Mouse (Mus musculus): Measurements from ENCODE around the gene Oxt. TPM values are rescaled to one million over a fixed set of nuclear protein-coding genes. Genes with fewer than 3 reads are reported as not detected.

Oxt gene
- polyA plus RNA-seq, 1 experiment from 2014 or later, result not detected

- no peak overlapping the region for H3K4me3 ChIP-seq (ENCODE audit: low read length)
- H3K4me2 ChIP-seq (ENCODE audit: low read depth, low read length), result no peak overlapping the region
- WGBS, result 81% methylated on average over 10 of the region's 10 CpGs
- ATAC-seq, result no peak
- no peak overlapping the region for H3K27ac ChIP-seq (ENCODE audit: low read length)
- no peaks in the 10 kb centered on the region for H3K9me3 ChIP-seq (ENCODE audit: control insufficient read depth, low read length)
- H3K27me3 ChIP-seq (replicated peaks; ENCODE audit: control insufficient read depth, insufficient read depth, low read length), result peaks cover 39% of the 10 kb centered on the region
- H3K4me1 ChIP-seq (ENCODE audit: control insufficient read depth, insufficient read depth, low read length), result 0 out of 2 replicates have a peak, but pooled peaks cover 11% of the 10 kb centered on the region
- H3K9ac ChIP-seq (ENCODE audit: low read depth, low read length), result no peak overlapping the region
- H3K36me3 ChIP-seq (ENCODE audit: control insufficient read depth, insufficient read depth, low read length), result no peaks in the 10 kb centered on the region
Measured at GRCm38 (mm10) chr2:130583902-130584560, 8.1 kb downstream of the Oxt start.

GRCm38 (mm10) chr2:130586016-130586415, 10.0 kb downstream of the Oxt start:
- no peak for ATAC-seq
- 83% methylated on average over 6 of the region's 6 CpGs for WGBS

GRCm38 (mm10) chr2:130588373-130588772, 12.4 kb downstream of the Oxt start:
- ATAC-seq, result no peak
- Histone ChIP-seq H3K9ac (ENCODE audit: low read depth, low read length) (no peak overlapping the region), H3K4me2 (ENCODE audit: low read depth, low read length) (no peak overlapping the region), H3K27ac (ENCODE audit: low read length) (no peak overlapping the region), H3K4me3 (ENCODE audit: low read length) (no peak overlapping the region), H3K27me3 (replicated peaks; ENCODE audit: control insufficient read depth, insufficient read depth, low read length) (no peaks in the 10 kb centered on the region), H3K4me1 (ENCODE audit: control insufficient read depth, insufficient read depth, low read length) (no peaks in the 10 kb centered on the region), H3K9me3 (ENCODE audit: control insufficient read depth, low read length) (no peaks in the 10 kb centered on the region), H3K36me3 (ENCODE audit: control insufficient read depth, insufficient read depth, low read length) (no peaks in the 10 kb centered on the region)
- WGBS, result 63% methylated on average over 2 of the region's 2 CpGs

More at GRCm38 (mm10) chr2:130586016-130586415, 10.0 kb downstream of the Oxt start:
- Histone ChIP-seq H3K4me1 (ENCODE audit: control insufficient read depth, insufficient read depth, low read length) (0 out of 2 replicates have a peak, but pooled peaks cover under 1% of the 10 kb centered on the region), H3K27me3 (replicated peaks; ENCODE audit: control insufficient read depth, insufficient read depth, low read length) (peaks cover 19% of the 10 kb centered on the region), H3K4me2 (ENCODE audit: low read depth, low read length) (no peak overlapping the region), H3K9me3 (ENCODE audit: control insufficient read depth, low read length) (no peaks in the 10 kb centered on the region), H3K27ac (ENCODE audit: low read length) (no peak overlapping the region), H3K9ac (ENCODE audit: low read depth, low read length) (no peak overlapping the region), H3K4me3 (ENCODE audit: low read length) (no peak overlapping the region), H3K36me3 (ENCODE audit: control insufficient read depth, insufficient read depth, low read length) (no peaks in the 10 kb centered on the region)

GRCm38 (mm10) chr2:130589157-130589556, 13.2 kb downstream of the Oxt start:
- 67% methylated on average over 4 of the region's 4 CpGs for WGBS
- no peak overlapping the region for H3K4me3 ChIP-seq (ENCODE audit: low read length)
- no peaks in the 10 kb centered on the region for H3K9me3 ChIP-seq (ENCODE audit: control insufficient read depth, low read length)
- ATAC-seq, result no peak
- no peaks in the 10 kb centered on the region for H3K36me3 ChIP-seq (ENCODE audit: control insufficient read depth, insufficient read depth, low read length)
- no peak overlapping the region for H3K27ac ChIP-seq (ENCODE audit: low read length)
- H3K4me2 ChIP-seq (ENCODE audit: low read depth, low read length), result no peak overlapping the region
- H3K27me3 ChIP-seq (replicated peaks; ENCODE audit: control insufficient read depth, insufficient read depth, low read length), result no peaks in the 10 kb centered on the region
- H3K4me1 ChIP-seq (ENCODE audit: control insufficient read depth, insufficient read depth, low read length), result no peaks in the 10 kb centered on the region
- H3K9ac ChIP-seq (ENCODE audit: low read depth, low read length), result no peak overlapping the region

- H3K9ac ChIP-seq (ENCODE audit: low read depth, low read length), result no peak overlapping the region
- H3K4me3 ChIP-seq (ENCODE audit: low read length), result no peak overlapping the region
- H3K4me2 ChIP-seq (ENCODE audit: low read depth, low read length), result no peak overlapping the region
- no peaks in the 10 kb centered on the region for H3K4me1 ChIP-seq (ENCODE audit: control insufficient read depth, insufficient read depth, low read length)
- no peaks in the 10 kb centered on the region for H3K27me3 ChIP-seq (replicated peaks; ENCODE audit: control insufficient read depth, insufficient read depth, low read length)
- H3K9me3 ChIP-seq (ENCODE audit: control insufficient read depth, low read length), result no peaks in the 10 kb centered on the region
- no peak overlapping the region for H3K27ac ChIP-seq (ENCODE audit: low read length)
- no peak for ATAC-seq
- no peaks in the 10 kb centered on the region for H3K36me3 ChIP-seq (ENCODE audit: control insufficient read depth, insufficient read depth, low read length)
- 93% methylated on average over 2 of the region's 2 CpGs for WGBS
Measured at GRCm38 (mm10) chr2:130589761-130590160, 13.8 kb downstream of the Oxt start.

GRCm38 (mm10) chr2:130591016-130591415, 15.0 kb downstream of the Oxt start:
- H3K9ac ChIP-seq (ENCODE audit: low read depth, low read length), result no peak overlapping the region
- no peaks in the 10 kb centered on the region for H3K36me3 ChIP-seq (ENCODE audit: control insufficient read depth, insufficient read depth, low read length)
- H3K27me3 ChIP-seq (replicated peaks; ENCODE audit: control insufficient read depth, insufficient read depth, low read length), result no peaks in the 10 kb centered on the region
- no peaks in the 10 kb centered on the region for H3K9me3 ChIP-seq (ENCODE audit: control insufficient read depth, low read length)
- H3K27ac ChIP-seq (ENCODE audit: low read length), result no peak overlapping the region
- WGBS, result 90% methylated on average over 2 of the region's 2 CpGs
- no peaks in the 10 kb centered on the region for H3K4me1 ChIP-seq (ENCODE audit: control insufficient read depth, insufficient read depth, low read length)
- no peak overlapping the region for H3K4me3 ChIP-seq (ENCODE audit: low read length)
- no peak overlapping the region for H3K4me2 ChIP-seq (ENCODE audit: low read depth, low read length)
- no peak for ATAC-seq

- no peaks in the 10 kb centered on the region for H3K27me3 ChIP-seq (replicated peaks; ENCODE audit: control insufficient read depth, insufficient read depth, low read length)
- no peak overlapping the region for H3K9ac ChIP-seq (ENCODE audit: low read depth, low read length)
- H3K36me3 ChIP-seq (ENCODE audit: control insufficient read depth, insufficient read depth, low read length), result peaks cover 16% of the 10 kb centered on the region; the same call in 1 of the 2 replicates
- H3K4me2 ChIP-seq (ENCODE audit: low read depth, low read length), result no peak overlapping the region
- no peak overlapping the region for H3K4me3 ChIP-seq (ENCODE audit: low read length)
- no peaks in the 10 kb centered on the region for H3K9me3 ChIP-seq (ENCODE audit: control insufficient read depth, low read length)
- ATAC-seq, result no peak
- WGBS, result 85% methylated on average over 1 of the region's 1 CpGs
- no peaks in the 10 kb centered on the region for H3K4me1 ChIP-seq (ENCODE audit: control insufficient read depth, insufficient read depth, low read length)
- no peak overlapping the region for H3K27ac ChIP-seq (ENCODE audit: low read length)
Measured at GRCm38 (mm10) chr2:130595596-130595995, 19.6 kb downstream of the Oxt start.

- Histone ChIP-seq H3K9ac (ENCODE audit: low read depth, low read length) (no peak overlapping the region), H3K27me3 (replicated peaks; ENCODE audit: control insufficient read depth, insufficient read depth, low read length) (no peaks in the 10 kb centered on the region), H3K4me1 (ENCODE audit: control insufficient read depth, insufficient read depth, low read length) (no peaks in the 10 kb centered on the region), H3K4me2 (ENCODE audit: low read depth, low read length) (no peak overlapping the region), H3K4me3 (ENCODE audit: low read length) (no peak overlapping the region), H3K9me3 (ENCODE audit: control insufficient read depth, low read length) (no peaks in the 10 kb centered on the region), H3K36me3 (ENCODE audit: control insufficient read depth, insufficient read depth, low read length) (peaks cover 16% of the 10 kb centered on the region; the same call in 1 of the 2 replicates), H3K27ac (ENCODE audit: low read length) (no peak overlapping the region)
- ATAC-seq, result no peak
- WGBS, result 14% methylated on average over 1 of the region's 1 CpGs
Measured at GRCm38 (mm10) chr2:130597601-130598010, 21.6 kb downstream of the Oxt start.

GRCm38 (mm10) chr2:130598399-130598798, 22.4 kb downstream of the Oxt start:
- Histone ChIP-seq H3K36me3 (ENCODE audit: control insufficient read depth, insufficient read depth, low read length) (peaks cover 19% of the 10 kb centered on the region), H3K9ac (ENCODE audit: low read depth, low read length) (no peak overlapping the region), H3K27ac (ENCODE audit: low read length) (no peak overlapping the region), H3K9me3 (ENCODE audit: control insufficient read depth, low read length) (no peaks in the 10 kb centered on the region), H3K4me2 (ENCODE audit: low read depth, low read length) (no peak overlapping the region), H3K4me3 (ENCODE audit: low read length) (no peak overlapping the region), H3K27me3 (replicated peaks; ENCODE audit: control insufficient read depth, insufficient read depth, low read length) (no peaks in the 10 kb centered on the region), H3K4me1 (ENCODE audit: control insufficient read depth, insufficient read depth, low read length) (no peaks in the 10 kb centered on the region)
- WGBS, result 79% methylated on average over 3 of the region's 3 CpGs
- ATAC-seq, result no peak

GRCm38 (mm10) chr2:130602195-130602594, 26.2 kb downstream of the Oxt start:
- 86% methylated on average over 4 of the region's 4 CpGs for WGBS
- Histone ChIP-seq H3K9me3 (ENCODE audit: control insufficient read depth, low read length) (no peaks in the 10 kb centered on the region), H3K36me3 (ENCODE audit: control insufficient read depth, insufficient read depth, low read length) (peaks cover 16% of the 10 kb centered on the region), H3K4me3 (ENCODE audit: low read length) (no peak overlapping the region), H3K27me3 (replicated peaks; ENCODE audit: control insufficient read depth, insufficient read depth, low read length) (no peaks in the 10 kb centered on the region), H3K27ac (ENCODE audit: low read length) (no peak overlapping the region), H3K4me2 (ENCODE audit: low read depth, low read length) (no peak overlapping the region), H3K9ac (ENCODE audit: low read depth, low read length) (no peak overlapping the region), H3K4me1 (ENCODE audit: control insufficient read depth, insufficient read depth, low read length) (no peaks in the 10 kb centered on the region)
- ATAC-seq, result no peak

All from intestine, embryonic 16.5 days (tissue).